Mouse (Mus musculus): ENCODE results near the gene Triml2.

Gene Triml2

GRCm38 (mm10) chr8:43180054-43180690, at the start of gene Triml2:
TSS of gene Triml2 (plus strand) at chr8:43180541.
- no peak for DNase-seq

- no peak for DNase-seq
These were observed 39.0 kb upstream of the Triml2 start, which contains the start of gene Triml1 for GRCm38 (mm10) chr8:43141386-43141785. TSS of gene Triml1 (minus strand) at chr8:43141486.

DNA sequence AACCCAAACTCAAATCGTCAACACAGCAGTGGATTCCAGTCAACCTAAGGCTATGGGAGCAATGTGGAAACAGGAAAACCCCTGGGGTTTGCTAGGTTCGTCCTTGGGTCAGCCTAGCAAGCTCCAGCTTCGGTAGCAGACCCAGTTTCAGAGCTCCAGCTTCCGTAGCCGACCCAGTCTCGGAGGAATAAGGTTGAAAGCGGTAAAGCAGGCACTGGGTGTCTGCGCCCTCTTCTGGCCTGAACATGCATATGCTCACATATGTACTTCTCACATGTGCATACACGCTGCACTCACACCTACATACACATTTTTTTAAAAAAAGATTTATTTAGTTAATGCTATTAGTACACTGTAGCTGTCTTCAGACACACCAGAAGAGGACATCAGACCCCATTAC, 31.0 kb upstream of the Triml2 start:
- no peak for DNase-seq

GRCm38 (mm10) chr8:43163255-43163654, 17.1 kb upstream of the Triml2 start:
- no peak for DNase-seq

- no peak for DNase-seq
These were observed 15.9 kb upstream of the Triml2 start for GRCm38 (mm10) chr8:43164453-43164852.

DNA sequence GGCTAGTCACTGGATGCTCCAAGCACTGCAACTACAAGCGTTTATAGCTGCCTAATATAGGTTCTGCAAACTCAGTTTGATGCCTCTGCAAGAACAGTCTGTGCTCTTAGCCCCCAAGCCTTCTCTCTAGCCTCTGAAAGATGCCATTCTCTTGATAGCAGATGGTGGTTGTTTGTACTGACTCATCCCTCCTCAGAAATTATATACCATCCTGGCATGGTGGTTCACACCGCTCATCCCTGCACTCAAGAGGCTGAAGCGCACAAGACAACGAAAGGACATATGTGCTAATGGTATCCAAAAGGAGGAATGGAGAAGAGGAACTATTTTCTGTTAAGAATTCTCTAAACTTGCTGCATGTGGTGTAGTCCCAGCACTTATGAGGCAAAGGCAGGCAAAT, 12.3 kb upstream of the Triml2 start:
- DNase-seq, result no peak

- no peak for DNase-seq
These were observed 11.0 kb upstream of the Triml2 start for GRCm38 (mm10) chr8:43169249-43169755.

DNA sequence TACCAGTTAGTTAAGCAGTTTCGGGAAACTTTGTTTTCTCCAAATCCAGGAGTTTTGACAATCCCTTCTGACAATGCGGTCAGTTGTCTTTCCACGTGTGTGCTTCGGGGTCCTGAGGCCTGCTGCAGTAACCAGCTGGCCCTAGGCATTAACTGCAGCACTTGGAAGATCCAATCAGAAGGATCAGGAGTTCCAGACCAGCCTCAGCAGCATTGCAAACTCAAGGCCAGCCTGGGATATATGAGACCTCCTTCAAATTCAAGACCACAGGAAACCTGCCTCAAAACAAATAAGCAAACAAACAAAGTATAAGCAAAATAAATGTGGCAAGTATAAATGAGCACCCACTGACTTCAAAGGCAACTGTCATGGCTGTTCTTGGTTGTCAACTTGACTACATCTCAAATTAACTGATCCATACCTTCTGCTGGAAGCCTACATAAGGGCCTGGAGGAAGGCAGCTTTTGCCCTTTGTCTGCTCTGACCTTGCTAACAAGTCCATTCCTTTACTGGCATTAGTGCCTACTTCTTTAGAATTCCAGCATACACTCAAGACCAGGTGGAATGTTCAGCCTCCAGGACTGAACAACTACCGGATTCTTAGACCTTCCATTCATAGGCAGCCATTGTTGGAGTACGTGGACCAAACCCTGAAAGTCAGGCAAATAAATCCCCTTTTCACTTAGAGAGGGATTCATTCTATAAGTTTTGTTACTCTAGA, 3.4 kb upstream of the Triml2 start:
- no peak for DNase-seq

- DNase-seq, result peak in 1 of 2 experiments; percentile 20
These were observed 2.1 kb upstream of the Triml2 start for GRCm38 (mm10) chr8:43178263-43178662.

DNA sequence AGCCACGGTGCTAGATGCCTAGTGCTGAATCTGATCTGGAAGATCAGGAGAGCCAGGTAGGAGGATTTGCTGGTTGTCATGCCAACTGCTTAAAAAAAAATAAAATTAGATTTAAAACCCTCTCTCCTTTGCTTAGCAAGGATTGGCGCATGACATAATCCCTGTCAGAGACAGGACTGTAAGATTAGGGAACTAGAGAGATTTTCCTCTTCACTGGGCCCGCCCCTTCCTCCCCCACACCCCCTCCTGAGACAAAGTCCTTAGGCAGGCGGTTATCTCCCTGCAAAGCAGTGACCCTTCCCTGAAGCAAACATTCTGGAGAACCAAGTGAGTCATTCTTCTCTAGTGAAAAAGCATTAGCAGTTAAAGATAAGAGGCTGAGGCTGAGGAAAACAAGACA, 1.2 kb upstream of the Triml2 start:
- no peak for DNase-seq

DNA sequence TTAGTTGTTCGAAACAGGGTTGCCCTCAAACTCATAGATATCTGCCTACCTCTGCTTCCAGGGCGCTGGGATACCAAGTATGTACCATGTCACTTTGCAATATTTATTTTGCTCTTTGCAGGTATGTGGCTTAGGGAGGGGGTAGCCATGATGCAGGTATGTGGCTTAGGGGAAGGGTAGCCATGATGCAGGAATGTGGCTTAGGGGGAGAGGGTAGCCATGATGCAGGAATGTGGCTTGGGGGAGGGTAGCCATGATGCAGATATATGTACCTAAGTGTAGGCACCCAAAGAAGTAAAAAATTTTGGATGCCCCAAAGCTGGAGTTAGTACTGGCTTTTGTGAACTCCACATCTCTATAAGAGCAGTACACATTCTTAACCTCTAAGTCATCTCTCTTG, 1.9 kb downstream of the Triml2 start:
- no peak for DNase-seq

GRCm38 (mm10) chr8:43215554-43215953, 35.2 kb downstream of the Triml2 start:
- DNase-seq, result no peak

DNA sequence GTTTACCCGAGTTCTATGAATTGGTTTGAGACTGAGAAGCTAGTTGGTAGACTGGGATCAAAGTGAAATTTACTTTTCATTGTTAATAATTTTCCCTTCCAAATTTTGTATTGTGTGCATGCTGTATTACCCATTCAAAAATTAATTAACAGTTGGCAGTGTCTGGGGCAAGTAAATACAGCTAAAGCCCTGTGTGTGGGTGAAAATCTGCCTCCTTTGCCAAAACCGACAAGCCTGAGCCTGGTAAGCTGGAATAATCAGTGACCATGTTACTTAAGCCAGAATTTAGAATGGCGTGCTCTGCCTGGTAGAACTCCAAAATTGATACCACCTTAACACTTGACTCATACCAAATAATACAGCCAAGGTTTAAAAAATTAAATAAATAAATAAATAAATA, 63.0 kb downstream of the Triml2 start:
- no peak for DNase-seq

All from kidney, postnatal 25 days (tissue).